Mouse (Mus musculus) retina, adult 2 months (tissue): Measurements from ENCODE around the gene Ctnnal1.

Experiments used
- DNase-seq: peaks from one replicate; pipeline ENCODE4 v3.0.0-alpha.2; 2012; ENCODE audit warnings: low read depth, low spot score

Gene Ctnnal1

DNA sequence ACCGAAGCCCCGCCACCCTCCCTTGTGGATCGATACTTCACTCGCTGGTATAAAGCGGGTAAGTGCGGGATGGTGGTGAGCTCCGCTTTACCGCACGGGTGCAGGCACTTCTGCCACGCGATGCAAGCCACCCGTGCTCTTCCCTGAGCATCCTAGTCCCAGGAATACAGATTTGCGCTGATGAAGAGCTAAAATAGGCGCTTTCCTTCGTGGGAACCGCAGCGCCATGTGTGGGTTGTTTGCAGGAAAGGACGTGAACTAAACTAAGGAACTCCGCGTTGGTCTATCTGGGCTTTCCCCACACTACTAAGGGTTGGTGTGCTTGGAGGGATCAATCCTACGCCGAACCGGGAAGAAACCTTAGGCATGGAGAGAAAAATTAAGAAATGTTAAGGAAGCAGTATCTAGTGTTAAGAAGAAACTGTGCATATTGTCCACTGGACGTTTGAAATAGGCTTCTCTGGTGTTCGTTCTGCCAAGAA, 62.3 kb downstream of the Ctnnal1 start:
- no peak for DNase-seq

DNA sequence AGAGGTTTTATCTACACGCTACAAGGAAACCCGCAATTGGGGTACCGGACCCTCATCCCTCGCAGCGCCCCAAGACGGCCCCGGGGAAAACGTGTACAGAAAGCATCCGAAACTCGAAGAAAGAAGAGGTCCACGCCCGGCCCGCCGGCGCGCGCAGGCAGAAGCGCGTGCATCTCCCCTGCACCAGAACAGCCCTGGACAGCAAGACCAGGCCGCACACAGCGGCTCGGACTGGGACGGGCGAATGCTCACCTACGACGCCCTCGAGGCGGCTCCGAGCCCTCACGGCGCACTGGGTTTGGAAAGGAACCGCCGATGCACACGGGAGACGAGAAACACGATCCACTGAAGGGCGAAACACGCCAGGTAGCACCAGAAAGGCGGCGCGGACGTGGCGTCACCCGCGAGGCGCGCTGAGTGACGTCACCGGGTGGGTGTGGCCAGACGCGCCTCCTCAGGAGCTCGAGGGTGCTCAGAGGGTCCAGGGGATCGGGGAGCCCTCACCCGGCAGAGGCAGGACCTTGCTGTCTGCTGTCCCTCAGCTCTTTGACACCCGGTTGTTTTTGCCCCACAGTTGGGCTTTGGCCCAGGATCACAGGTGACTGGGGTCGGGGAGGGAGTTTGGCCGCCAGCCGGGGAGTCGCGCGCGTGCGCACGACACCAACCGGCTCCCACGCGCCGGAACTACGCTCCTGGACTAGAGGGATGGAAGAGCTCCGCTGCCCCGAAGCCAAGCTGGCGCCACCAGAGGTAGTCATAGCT, 62.9 kb downstream of the Ctnnal1 start, which contains the start of the genes Elp1 and Fam206a:
TSS of gene Elp1 (minus strand) at position 425 of the 762 bp plus-strand sequence.
TSS of gene Fam206a (plus strand) at position 439 of the 762 bp plus-strand sequence.
- peak; percentile 88 for DNase-seq

DNA sequence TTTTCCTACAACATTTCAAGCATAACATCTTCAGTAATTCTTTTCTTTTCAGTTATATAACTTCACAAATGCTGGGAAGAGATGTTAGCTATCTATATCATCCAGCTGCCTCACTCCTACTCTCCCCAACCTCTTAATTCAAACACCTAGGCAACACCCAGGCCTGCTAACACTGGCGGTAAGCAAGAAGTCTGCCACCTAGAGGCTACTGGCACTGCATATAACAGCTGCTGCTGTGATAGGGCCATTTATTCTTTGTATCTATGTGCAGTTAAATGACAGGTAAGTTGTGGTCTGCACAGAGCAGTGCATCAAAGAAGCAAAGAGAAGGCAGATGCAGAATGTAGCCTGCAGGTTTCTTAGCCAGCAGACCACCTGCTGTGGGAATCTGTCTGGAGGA, 73.6 kb downstream of the Ctnnal1 start:
- no peak for DNase-seq

DNA sequence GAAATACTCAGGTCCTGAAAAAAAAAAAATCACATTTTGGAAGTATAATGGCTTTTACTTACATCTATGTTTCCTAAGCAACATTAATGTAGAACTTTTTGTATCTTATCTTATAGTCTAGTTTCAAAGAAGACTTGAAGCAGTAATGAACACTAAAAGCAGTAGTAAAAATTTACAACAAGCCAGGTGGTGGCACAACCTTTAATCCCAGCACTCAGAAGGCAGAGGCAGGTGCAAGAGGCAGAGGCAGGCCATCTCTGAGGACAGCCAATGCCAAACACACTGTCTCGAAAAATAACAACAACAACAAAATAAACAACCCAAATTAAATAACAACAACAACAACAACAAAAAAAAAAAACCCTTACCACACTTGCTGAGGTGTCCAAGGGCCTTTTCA, 93.9 kb downstream of the Ctnnal1 start:
- no peak for DNase-seq

DNA sequence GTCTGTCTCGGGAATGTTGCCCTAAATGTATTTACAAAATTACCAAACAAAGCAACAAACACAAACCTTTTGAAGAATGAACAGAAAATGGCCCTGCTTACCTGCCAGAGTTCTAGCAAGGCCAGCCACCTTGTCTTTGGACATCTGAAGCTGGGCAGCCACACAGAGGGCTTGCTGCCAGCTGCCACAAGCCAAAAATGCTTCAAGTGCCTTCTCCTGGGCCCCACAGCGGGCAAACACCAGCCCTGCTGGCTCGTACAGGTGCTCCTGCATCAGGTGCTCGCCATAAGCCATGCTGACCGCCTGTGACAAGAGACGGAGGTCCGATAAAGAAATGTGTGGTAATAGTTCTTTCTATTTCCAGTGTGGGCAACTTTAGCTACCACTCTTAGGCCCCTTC, 96.1 kb downstream of the Ctnnal1 start:
- no peak for DNase-seq

DNA sequence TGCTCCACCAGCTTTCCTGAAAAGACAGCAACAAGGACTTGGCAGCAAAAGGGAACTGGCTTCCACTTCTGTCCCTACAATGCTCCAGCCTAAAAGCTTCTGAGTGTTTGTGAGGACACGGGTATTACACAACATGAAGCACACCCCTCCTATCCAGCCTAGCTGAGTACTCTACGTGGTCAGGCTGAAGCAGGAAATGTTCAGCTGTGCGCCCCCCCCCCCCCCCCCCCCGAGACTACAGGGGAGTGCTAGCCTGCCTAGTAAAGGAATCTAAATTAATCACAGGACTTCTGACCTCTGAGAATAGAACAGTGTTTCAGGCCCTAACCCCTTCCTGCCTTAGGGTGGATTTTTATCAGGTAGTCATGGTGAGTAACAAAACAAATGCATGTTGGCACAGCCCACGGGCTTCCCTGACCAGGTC, 97.1 kb downstream of the Ctnnal1 start:
- no peak for DNase-seq
